Mouse (Mus musculus): ENCODE measurements around the gene Ptpn12.

Ptpn12 gene

GRCm38 (mm10) chr5:21055820-21056531, at the start of gene Ptpn12:
Ptpn12 (minus strand) TSS chr5:21055911.
- peak; percentile 90 for DNase-seq (ENCODE audit: low read depth)

- no peak for DNase-seq (ENCODE audit: low read depth)
These were observed 35.5 kb upstream of the Ptpn12 start for GRCm38 (mm10) chr5:21091179-21091578.

- no peak for DNase-seq (ENCODE audit: low read depth)
These were observed 1.5 kb upstream of the Ptpn12 start for GRCm38 (mm10) chr5:21057217-21057616.

- no peak for DNase-seq (ENCODE audit: low read depth)
These were observed 884 bp upstream of the Ptpn12 start for GRCm38 (mm10) chr5:21056595-21056994.

DNA sequence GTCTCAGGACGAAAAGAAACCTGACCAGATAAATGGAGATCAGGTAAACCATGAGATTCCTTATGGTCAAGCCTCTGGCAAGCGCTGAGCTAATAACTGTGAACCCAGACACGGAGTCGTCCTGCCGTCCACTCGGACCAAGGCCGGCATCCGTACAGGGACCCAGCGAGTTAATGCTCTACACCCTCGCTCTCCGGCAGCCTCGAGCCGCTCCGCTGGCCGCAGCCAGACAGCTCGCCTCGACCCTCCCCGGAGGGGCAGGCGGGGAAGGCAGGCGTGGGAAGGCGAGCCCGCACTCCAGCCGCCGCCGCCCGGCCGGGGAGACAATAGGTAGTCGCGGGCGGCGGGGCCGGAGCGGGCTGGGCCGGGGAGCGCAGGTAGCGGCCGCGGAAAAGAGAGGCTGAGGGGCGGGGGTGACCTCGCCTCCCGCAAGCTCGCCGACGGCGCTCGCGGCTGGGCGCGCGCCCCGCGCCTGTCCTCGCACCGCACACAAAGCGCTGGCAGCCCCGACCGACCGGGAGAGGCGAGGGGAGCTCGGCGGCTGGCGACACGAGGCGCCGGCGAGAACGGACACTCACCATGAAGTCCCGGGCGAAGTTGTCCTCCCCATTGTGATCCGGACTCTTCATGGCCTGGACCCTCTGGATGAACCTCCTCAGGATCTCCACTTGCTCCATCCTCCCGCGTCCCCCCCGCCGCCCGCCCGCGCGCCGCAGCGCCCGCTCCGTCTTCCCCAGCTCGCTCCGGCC, 466 bp downstream of the Ptpn12 start:
- no peak for DNase-seq (ENCODE audit: low read depth)

DNA sequence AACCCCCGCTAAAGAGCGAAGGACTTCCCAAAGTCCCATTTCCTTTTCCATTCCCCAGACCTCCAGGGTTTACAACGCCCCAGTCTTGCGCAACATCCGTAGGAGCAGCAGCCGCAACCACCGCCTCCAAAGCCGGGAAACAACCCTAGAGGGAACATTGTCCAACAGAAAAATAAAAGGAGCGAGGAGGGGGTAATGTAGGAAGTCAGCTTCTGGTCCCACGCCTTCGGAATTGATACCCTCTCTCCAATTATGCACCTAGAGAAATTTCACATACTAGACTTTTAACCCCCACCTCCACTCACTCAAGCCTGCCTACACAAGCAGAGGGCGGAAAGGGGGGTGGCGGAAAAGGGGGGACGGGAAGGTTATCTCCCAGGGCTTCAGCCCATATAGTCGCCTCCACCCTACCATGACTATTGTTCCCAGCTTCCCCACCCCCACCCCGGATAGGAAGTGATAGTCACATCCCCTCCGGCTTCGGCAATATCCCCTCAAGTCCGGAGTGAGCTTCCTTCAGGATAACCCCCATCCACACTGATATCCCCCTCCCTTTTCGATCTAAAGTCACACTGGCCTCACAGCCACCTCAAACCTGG, 1.1 kb downstream of the Ptpn12 start:
- no peak for DNase-seq (ENCODE audit: low read depth)

DNA sequence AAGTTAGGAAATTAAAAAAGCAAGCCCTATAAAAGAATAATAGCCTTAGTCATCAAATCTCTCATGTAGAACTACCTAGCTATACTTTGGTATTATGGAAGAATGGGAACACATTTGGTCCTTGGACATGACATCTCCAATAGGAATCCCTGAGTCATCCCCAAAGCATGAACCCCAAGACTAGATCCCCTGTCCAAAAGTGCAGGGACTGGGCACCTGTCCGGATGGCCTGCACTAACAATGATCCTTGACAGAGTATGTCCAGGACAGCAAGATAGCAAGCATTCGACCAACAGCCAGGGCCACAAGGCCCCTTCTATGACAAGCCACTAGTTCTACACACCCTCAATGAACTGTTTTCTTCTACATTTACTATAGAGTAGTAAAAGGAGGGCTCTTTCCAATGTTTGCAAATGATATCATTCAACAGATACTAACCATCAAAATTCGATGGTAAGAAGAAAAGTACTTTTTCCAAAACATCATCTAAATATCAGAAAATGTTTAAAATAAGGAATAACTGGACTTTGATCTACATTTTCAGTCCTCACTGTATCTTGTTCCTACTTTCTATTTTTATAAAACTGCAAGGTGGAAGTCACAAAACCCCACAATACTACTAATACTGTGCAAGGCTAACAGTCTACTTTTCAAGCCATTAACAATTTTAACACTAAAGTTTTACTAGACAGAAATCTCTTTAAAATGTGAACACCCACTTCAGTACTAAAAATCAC, 2.0 kb downstream of the Ptpn12 start:
- no peak for DNase-seq (ENCODE audit: low read depth)

DNA sequence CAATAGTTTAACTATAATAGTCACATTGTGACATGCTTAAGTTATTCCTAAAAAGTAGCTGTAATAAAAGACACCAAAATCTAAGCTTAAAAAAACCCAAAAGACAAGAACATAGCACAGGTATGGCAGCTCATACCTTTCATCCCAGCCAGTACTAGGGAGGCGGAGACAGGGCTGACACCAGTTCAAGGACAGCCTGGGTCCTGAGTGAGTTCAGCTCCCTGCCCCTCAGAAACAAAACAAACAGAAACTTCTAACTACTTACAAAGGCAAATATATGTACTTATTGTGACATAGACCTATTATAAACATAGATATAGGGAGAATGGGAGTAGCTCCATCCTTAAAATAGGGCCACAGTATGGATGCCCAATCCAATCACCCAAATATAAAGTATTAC, 3.2 kb downstream of the Ptpn12 start:
- no peak for DNase-seq (ENCODE audit: low read depth)

- DNase-seq (ENCODE audit: low read depth) = no peak
These were observed 5.0 kb downstream of the Ptpn12 start for GRCm38 (mm10) chr5:21050770-21051122.

DNA sequence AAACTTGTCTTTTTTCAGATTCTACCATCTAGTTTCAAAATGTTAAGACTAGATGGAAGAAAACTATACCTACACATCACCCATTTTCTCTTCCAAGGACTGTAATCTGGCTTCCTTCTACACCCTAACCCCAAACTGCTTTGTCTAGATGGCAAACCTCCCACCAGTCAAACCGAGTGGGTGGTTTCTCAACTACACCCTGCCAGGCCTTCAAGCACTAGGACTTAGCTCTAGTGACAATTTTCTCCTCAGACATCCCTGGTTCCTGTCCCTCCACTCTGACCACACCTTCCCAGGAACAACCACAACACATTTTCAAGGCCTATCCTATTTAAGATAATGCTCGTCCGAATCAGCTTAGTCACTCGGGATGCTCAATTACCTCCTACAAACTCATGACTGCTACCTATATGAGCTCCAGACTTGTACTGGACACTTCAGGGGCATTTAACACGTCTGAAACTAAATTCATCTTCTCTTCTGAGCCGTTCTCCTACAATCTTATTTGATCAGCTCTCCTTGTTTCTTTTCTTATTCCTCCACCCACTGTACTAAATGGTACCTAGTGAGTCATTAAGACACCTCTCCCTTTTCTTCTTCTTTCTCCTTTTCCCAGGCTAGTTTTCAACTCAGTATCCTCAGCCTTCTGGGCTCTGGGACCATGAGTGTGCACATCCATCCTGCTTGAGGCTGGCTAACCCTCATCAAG, 5.5 kb downstream of the Ptpn12 start:
- DNase-seq (ENCODE audit: low read depth) = no peak

- no peak for DNase-seq (ENCODE audit: low read depth)
These were observed 6.7 kb downstream of the Ptpn12 start for GRCm38 (mm10) chr5:21049006-21049405.

DNA sequence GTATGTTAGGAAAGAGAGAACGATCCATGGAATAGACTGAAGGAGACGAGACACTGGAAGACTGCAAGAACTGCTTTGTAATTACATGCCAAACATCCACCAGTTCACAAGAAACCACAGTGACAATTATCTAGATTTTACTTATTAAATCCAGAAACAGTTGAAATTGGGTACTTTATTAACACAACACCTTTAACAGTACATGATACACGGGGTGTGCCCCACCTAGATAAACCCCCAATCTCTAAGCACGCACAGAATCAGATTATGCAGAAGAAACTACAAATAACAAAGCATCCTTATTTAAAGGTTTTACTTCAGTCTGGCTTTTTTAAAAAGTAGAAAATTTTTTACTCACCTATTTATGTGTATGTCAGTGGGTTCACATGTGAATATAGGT, 8.6 kb downstream of the Ptpn12 start:
- no peak for DNase-seq (ENCODE audit: low read depth)

DNA sequence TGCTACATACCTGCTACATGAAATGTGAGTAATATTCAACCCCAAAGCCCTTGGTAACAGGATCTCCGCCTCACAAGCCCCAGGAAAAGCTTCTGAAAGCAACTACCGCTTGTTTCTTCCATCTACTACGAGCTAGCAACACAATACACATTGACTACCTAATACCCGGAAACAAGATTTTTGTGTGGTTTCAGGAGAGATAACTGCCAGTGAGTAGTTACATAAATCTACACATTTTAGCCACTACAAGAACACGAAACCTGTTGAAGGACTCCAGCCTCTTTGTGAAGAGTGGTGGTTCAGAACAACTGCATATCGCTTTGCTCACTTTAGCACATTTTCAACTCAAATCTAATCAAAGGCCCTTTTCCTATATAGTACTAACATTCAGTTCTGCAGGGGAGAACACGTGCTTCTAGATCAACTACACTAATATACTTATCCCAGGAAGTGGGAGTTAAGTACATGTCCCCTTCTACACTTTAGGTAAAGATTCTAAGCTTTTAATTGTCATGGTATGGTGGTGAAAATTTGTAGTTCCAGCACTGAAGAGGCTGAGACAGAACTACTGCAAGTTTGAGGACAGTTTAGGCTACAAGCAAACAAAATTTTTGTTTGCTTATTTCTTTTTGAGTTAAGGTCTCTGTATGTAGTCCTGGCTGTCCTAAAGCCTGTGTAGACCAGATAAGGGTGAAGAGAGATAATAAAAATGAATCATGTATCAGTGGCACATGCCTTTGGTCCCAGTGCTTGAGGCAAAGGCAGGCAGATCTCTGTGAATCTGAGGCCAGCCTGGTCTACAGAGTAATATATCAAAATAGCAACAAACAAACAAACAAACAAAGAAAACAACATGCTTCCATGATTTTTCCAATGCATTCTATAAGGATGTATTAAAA, 9.3 kb downstream of the Ptpn12 start:
- no peak for DNase-seq (ENCODE audit: low read depth)

DNA sequence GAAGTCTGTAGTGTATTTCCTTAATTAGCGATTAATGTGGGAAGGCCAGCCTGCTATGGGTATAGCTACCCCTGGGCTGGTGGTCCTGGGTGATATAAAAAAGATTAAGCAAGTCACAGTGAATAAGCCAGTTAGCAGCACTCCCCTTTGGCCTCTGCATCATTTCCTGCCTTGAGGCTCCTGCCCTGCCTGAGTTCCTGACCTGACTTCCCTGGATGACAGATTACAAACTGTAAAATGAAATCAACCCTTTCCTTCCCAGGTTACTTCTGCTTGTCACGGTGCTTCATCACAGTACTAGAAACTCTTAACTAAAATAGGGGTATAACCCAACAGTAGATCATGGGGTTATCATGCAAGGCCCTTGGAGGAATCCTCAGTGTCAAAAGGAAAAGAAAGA, 10.2 kb downstream of the Ptpn12 start:
- no peak for DNase-seq (ENCODE audit: low read depth)

- DNase-seq (ENCODE audit: low read depth) = no peak
These were observed 17.6 kb downstream of the Ptpn12 start for GRCm38 (mm10) chr5:21038100-21038499.

- no peak for DNase-seq (ENCODE audit: low read depth)
These were observed 19.8 kb downstream of the Ptpn12 start for GRCm38 (mm10) chr5:21035689-21036480.

GRCm38 (mm10) chr5:21034388-21034966, 21.2 kb downstream of the Ptpn12 start:
- DNase-seq (ENCODE audit: low read depth) = no peak

DNA sequence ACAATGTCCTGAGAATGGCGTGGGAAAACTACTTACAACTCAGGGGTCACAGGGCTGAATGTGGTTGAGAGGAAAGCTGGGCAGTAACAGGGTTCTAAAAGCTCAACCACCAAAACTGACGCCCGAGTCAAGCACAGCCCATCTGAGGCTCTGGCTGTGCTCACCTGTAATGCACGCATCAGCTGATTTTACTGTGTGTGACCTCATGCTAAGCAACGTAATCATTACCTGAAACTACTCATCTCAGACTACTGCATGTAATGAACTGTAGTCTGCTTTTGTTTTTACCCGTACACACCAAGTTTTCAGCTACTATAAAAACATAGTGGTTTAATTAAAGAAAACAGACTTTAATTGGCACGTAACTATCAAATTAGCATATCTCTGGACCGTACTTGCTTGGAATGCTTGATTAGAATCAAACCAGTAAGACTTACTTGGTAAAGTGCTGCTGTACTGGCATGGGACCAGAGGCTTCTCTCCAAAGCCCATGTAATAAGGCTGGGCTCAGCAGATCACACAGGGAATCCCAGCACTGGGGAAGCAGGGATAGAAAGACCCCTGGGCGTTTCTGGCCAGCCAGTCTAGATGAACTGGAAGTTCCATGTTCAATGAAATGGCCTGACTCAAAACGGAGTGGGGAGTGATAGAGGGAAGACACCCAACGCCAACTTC, 22.2 kb downstream of the Ptpn12 start:
- DNase-seq (ENCODE audit: low read depth) = no peak

DNA sequence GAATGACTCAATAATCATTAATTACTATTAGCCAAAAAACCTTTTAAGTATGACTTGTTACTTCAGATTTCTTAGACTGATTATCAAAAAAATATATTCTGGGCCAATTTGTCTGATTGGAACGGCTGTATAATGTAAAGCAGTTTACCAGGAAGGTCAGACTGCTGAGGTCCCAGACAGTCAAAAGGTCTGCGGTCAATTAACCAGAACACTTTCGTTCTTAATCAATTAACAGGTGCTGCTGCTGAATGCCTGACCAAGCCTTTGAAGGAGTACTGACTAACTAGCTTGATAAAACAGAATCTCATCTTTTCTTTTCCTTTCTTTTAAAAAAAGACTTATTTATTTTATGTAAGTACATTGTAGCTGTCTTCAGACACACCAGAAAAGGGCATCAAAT, 23.1 kb downstream of the Ptpn12 start:
- no peak for DNase-seq (ENCODE audit: low read depth)
